Mouse (Mus musculus) intestine, embryonic 16.5 days (tissue): ENCODE measurements around the gene Inpp5a. TPM values are rescaled to one million over a fixed set of nuclear protein-coding genes. Genes with fewer than 3 reads are reported as not detected.

Experiments used
- ATAC-seq: fragments of 200-750 bp; cut with Nextera tagmentation; 2 replicates; pipeline ENCODE4 v1.8.0; 2017; ENCODE audit warnings: moderate TSS enrichment, moderate library complexity
- H3K27ac ChIP-seq: fragments of 300-500 bp; sonication (generic); 2 replicates; pipeline ENCODE4 v1.5.1; 2014; ENCODE audit warnings: mild to moderate bottlenecking, low read length
- H3K27me3 ChIP-seq: fragments of 300-500 bp; sonication (generic); replicated peaks from 2 replicates; pipeline ENCODE4 v1.6.1; 2014; ENCODE audit warnings: low read length, control low read depth, mixed read lengths; ENCODE audit not compliant: control insufficient read depth, insufficient read depth
- H3K36me3 ChIP-seq: fragments of 300-500 bp; sonication (generic); 2 replicates; pipeline ENCODE4 v1.6.1; 2014; ENCODE audit warnings: low read length, control low read depth; ENCODE audit not compliant: control insufficient read depth, insufficient read depth
- H3K4me1 ChIP-seq: fragments of 300-500 bp; sonication (generic); 2 replicates; pipeline ENCODE4 v1.6.1; 2014; ENCODE audit warnings: low read length, control low read depth, mixed read lengths; ENCODE audit not compliant: control insufficient read depth, insufficient read depth
- H3K4me2 ChIP-seq: fragments of 300-500 bp; sonication (generic); 2 replicates; pipeline ENCODE4 v1.6.1; 2014; ENCODE audit warnings: low read depth, low read length, control low read depth
- H3K4me3 ChIP-seq: fragments of 300-500 bp; sonication (generic); 2 replicates; pipeline ENCODE4 v1.5.1; 2014; ENCODE audit warnings: mild to moderate bottlenecking, low read length
- H3K9ac ChIP-seq: fragments of 300-500 bp; sonication (generic); 2 replicates; pipeline ENCODE4 v1.6.1; 2014; ENCODE audit warnings: low read depth, low read length
- H3K9me3 ChIP-seq: fragments of 300-500 bp; sonication (generic); 2 replicates; pipeline ENCODE4 v1.6.1; 2016; ENCODE audit warnings: low read length, control low read depth; ENCODE audit not compliant: control insufficient read depth
- WGBS: fragments of 180-500 bp; shearing (Covaris S2); extraction: QIAGEN DNeasy Blood & Tissue Kit; methylation state at CpG from one replicate; pipeline ENCODE4 v1.1.7; 2014; 5-methylcytosine and 5-hydroxymethylcytosine counted together
- polyA plus RNA-seq: library from polyadenylated mRNA; unstranded; fragments of >200 nt; fragmentation: Nextera tagmentation; extraction: Ambion mirVana; gene quantifications from 2 replicates; pipeline ENCODE4 v1.2.1, GENCODE M21; 2015

The Inpp5a gene
- polyA plus RNA-seq, 1 experiment from 2014 or later = 8.9 TPM

- Histone ChIP-seq H3K9me3 (no peaks in the 10 kb centered on the region), H3K4me1 (peaks cover 49% of the 10 kb centered on the region), H3K9ac (no peak overlapping the region), H3K27ac (peak overlapping the region; percentile 96), H3K27me3 (no peaks in the 10 kb centered on the region), H3K4me2 (peak overlapping the region; percentile 42; the same call in 1 of the 2 replicates), H3K36me3 (no peaks in the 10 kb centered on the region), H3K4me3 (peak overlapping the region; percentile 39)
- WGBS = 70% methylated on average over 3 of the region's 3 CpGs
- ATAC-seq = peak; percentile 65
Observed at GRCm38 (mm10) chr7:139360890-139361559, 27.9 kb upstream of the Inpp5a start.

- H3K27ac ChIP-seq = peak overlapping the region; percentile 72
- H3K9ac ChIP-seq = no peak overlapping the region
- no peak for ATAC-seq
- H3K36me3 ChIP-seq = no peaks in the 10 kb centered on the region
- WGBS = 84% methylated on average over 5 of the region's 5 CpGs
- no peak overlapping the region for H3K4me3 ChIP-seq
- peaks cover 53% of the 10 kb centered on the region for H3K4me1 ChIP-seq
- no peak overlapping the region for H3K4me2 ChIP-seq
- no peaks in the 10 kb centered on the region for H3K27me3 ChIP-seq
- no peaks in the 10 kb centered on the region for H3K9me3 ChIP-seq
Observed at GRCm38 (mm10) chr7:139361799-139362198, 27.1 kb upstream of the Inpp5a start.

GRCm38 (mm10) chr7:139362514-139362913, 26.4 kb upstream of the Inpp5a start:
- WGBS = 94% methylated on average over 3 of the region's 3 CpGs
- no peak for ATAC-seq
- peaks cover 54% of the 10 kb centered on the region for H3K4me1 ChIP-seq
- H3K9me3 ChIP-seq = no peaks in the 10 kb centered on the region
- H3K36me3 ChIP-seq = no peaks in the 10 kb centered on the region
- peak overlapping the region; percentile 45 for H3K27ac ChIP-seq
- H3K4me3 ChIP-seq = no peak overlapping the region
- H3K9ac ChIP-seq = 0 out of 2 replicates have a peak overlapping the region, but pooled peaks have one; percentile 14
- no peak overlapping the region for H3K4me2 ChIP-seq
- no peaks in the 10 kb centered on the region for H3K27me3 ChIP-seq

- H3K36me3 ChIP-seq = no peaks in the 10 kb centered on the region
- 61% methylated on average over 13 of the region's 13 CpGs for WGBS
- peaks cover 58% of the 10 kb centered on the region for H3K4me1 ChIP-seq
- peak overlapping the region; percentile 14; the same call in 1 of the 2 replicates for H3K9ac ChIP-seq
- no peak overlapping the region for H3K4me2 ChIP-seq
- peak overlapping the region; percentile 63 for H3K27ac ChIP-seq
- no peak for ATAC-seq
- no peaks in the 10 kb centered on the region for H3K9me3 ChIP-seq
- H3K27me3 ChIP-seq = no peaks in the 10 kb centered on the region
- H3K4me3 ChIP-seq = no peak overlapping the region
Observed at GRCm38 (mm10) chr7:139363281-139364004, 25.5 kb upstream of the Inpp5a start.

GRCm38 (mm10) chr7:139364005-139364557, 24.8 kb upstream of the Inpp5a start:
- H3K9ac ChIP-seq = peak overlapping the region; percentile 57; the same call in 1 of the 2 replicates
- H3K4me2 ChIP-seq = 0 out of 2 replicates have a peak overlapping the region, but pooled peaks have one; percentile 19
- 3% methylated on average over 9 of the region's 9 CpGs for WGBS
- H3K27ac ChIP-seq = peak overlapping the region; percentile 63
- peaks cover 60% of the 10 kb centered on the region for H3K4me1 ChIP-seq
- H3K36me3 ChIP-seq = no peaks in the 10 kb centered on the region
- H3K27me3 ChIP-seq = no peaks in the 10 kb centered on the region
- H3K4me3 ChIP-seq = no peak overlapping the region
- no peaks in the 10 kb centered on the region for H3K9me3 ChIP-seq
- peak; percentile 30 for ATAC-seq

GRCm38 (mm10) chr7:139364936-139365830, 23.7 kb upstream of the Inpp5a start:
- Histone ChIP-seq H3K4me3 (no peak overlapping the region), H3K4me1 (peaks cover 71% of the 10 kb centered on the region), H3K9me3 (no peaks in the 10 kb centered on the region), H3K27ac (peak overlapping the region; percentile 63), H3K27me3 (no peaks in the 10 kb centered on the region), H3K9ac (peak overlapping the region; percentile 57), H3K36me3 (no peaks in the 10 kb centered on the region), H3K4me2 (no peak overlapping the region)
- no peak for ATAC-seq
- WGBS = 58% methylated on average over 13 of the region's 13 CpGs

GRCm38 (mm10) chr7:139366131-139366530, 22.8 kb upstream of the Inpp5a start:
- Histone ChIP-seq H3K36me3 (no peaks in the 10 kb centered on the region), H3K4me2 (no peak overlapping the region), H3K27me3 (no peaks in the 10 kb centered on the region), H3K4me3 (no peak overlapping the region), H3K9me3 (no peaks in the 10 kb centered on the region), H3K4me1 (peaks cover 80% of the 10 kb centered on the region), H3K27ac (0 out of 2 replicates have a peak overlapping the region, but pooled peaks have one; percentile 63), H3K9ac (no peak overlapping the region)
- ATAC-seq = no peak
- WGBS = 88% methylated on average over 3 of the region's 3 CpGs

GRCm38 (mm10) chr7:139366549-139366948, 22.4 kb upstream of the Inpp5a start:
- Histone ChIP-seq H3K27ac (no peak overlapping the region), H3K27me3 (no peaks in the 10 kb centered on the region), H3K4me3 (no peak overlapping the region), H3K36me3 (no peaks in the 10 kb centered on the region), H3K4me1 (peaks cover 84% of the 10 kb centered on the region), H3K4me2 (no peak overlapping the region), H3K9ac (no peak overlapping the region), H3K9me3 (no peaks in the 10 kb centered on the region)
- WGBS = 71% methylated on average over 4 of the region's 4 CpGs
- no peak for ATAC-seq
